Mouse (Mus musculus): Measurements from ENCODE around the gene Hipk1. TPM values are rescaled to one million over a fixed set of nuclear protein-coding genes. Genes with fewer than 3 reads are reported as not detected.

The Hipk1 gene
- total and polyA plus RNA-seq, 2 experiments: 29.2 to 35.2 TPM

GRCm38 (mm10) chr3:103756920-103757319 lies 34.4 kb downstream of the Hipk1 start:
- Histone ChIP-seq H3K4me3 (ENCODE audit: insufficient read depth, low read depth, low read length) (no peak overlapping the region), H3K79me2 (ENCODE audit: control insufficient read depth, insufficient read depth, low read length) (no peaks in the 10 kb centered on the region; the same call in 1 of the 2 replicates), H3K27ac (replicated peaks; ENCODE audit: insufficient read depth, low read depth, low read length) (no peak overlapping the region), H3K9ac (ENCODE audit: low read depth, low read length) (no peak overlapping the region), H3K36me3 (ENCODE audit: control insufficient read depth, insufficient read depth, low read length) (peaks cover 67% of the 10 kb centered on the region), H3K27me3 (ENCODE audit: control insufficient read depth, insufficient read depth, low read length) (no peaks in the 10 kb centered on the region), H3K4me1 (ENCODE audit: control insufficient read depth, insufficient read depth, low read length) (no peaks in the 10 kb centered on the region)
- 90% methylated on average over 2 of the region's 2 CpGs for WGBS
- TF ChIP-seq CTCF (IDR thresholded peaks at IDR 0.05; ENCODE audit: low read depth, low read length) (no peak), POLR2A (IDR thresholded peaks at IDR 0.05; ENCODE audit: extremely low read depth, insufficient read depth, low read length) (no peak)
- no peak for DNase-seq (ENCODE audit: extremely low read depth, low read depth, low spot score)

GRCm38 (mm10) chr3:103755351-103755750 lies 36.0 kb downstream of the Hipk1 start:
- no peak overlapping the region for H3K27ac ChIP-seq (replicated peaks; ENCODE audit: insufficient read depth, low read depth, low read length)
- H3K4me1 ChIP-seq (ENCODE audit: control insufficient read depth, insufficient read depth, low read length): no peaks in the 10 kb centered on the region
- H3K27me3 ChIP-seq (ENCODE audit: control insufficient read depth, insufficient read depth, low read length): no peaks in the 10 kb centered on the region
- no peak overlapping the region for H3K9ac ChIP-seq (ENCODE audit: low read depth, low read length)
- WGBS: 83% methylated on average over 3 of the region's 3 CpGs
- H3K79me2 ChIP-seq (ENCODE audit: control insufficient read depth, insufficient read depth, low read length): no peaks in the 10 kb centered on the region
- peaks cover 70% of the 10 kb centered on the region for H3K36me3 ChIP-seq (ENCODE audit: control insufficient read depth, insufficient read depth, low read length)
- DNase-seq (ENCODE audit: extremely low read depth, low read depth, low spot score): no peak
- TF ChIP-seq CTCF (IDR thresholded peaks at IDR 0.05; ENCODE audit: low read depth, low read length) (no peak), POLR2A (IDR thresholded peaks at IDR 0.05; ENCODE audit: extremely low read depth, insufficient read depth, low read length) (no peak)
- H3K4me3 ChIP-seq (ENCODE audit: insufficient read depth, low read depth, low read length): no peak overlapping the region

DNA sequence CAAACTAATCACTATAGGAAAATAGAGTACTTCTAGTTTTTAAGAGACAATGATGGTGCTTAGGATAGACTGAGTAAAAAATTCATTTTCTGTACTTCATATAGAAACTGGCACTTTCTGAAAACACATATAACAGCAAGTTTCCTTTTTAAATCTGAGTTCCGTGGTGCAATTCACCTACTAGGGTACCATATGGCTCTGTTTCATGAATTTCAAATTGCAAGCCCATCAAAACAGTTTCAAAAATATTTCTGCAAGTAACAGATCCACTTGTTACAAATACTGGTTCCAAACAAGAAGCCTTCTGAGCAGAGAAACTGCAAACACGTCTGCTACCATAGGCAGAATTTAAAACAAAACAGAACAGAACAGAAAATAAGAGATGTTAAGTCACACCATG lies 39.8 kb downstream of the Hipk1 start:
- peaks cover 79% of the 10 kb centered on the region for H3K36me3 ChIP-seq (ENCODE audit: control insufficient read depth, insufficient read depth, low read length)
- no peak overlapping the region for H3K27ac ChIP-seq (replicated peaks; ENCODE audit: insufficient read depth, low read depth, low read length)
- H3K4me3 ChIP-seq (ENCODE audit: insufficient read depth, low read depth, low read length): no peak overlapping the region
- H3K4me1 ChIP-seq (ENCODE audit: control insufficient read depth, insufficient read depth, low read length): no peaks in the 10 kb centered on the region
- no peak for TF ChIP-seq CTCF (IDR thresholded peaks at IDR 0.05; ENCODE audit: low read depth, low read length)
- no peak for TF ChIP-seq POLR2A (IDR thresholded peaks at IDR 0.05; ENCODE audit: extremely low read depth, insufficient read depth, low read length)
- DNase-seq (ENCODE audit: extremely low read depth, low read depth, low spot score): no peak
- no peaks in the 10 kb centered on the region; the same call in 1 of the 2 replicates for H3K79me2 ChIP-seq (ENCODE audit: control insufficient read depth, insufficient read depth, low read length)
- H3K27me3 ChIP-seq (ENCODE audit: control insufficient read depth, insufficient read depth, low read length): no peaks in the 10 kb centered on the region
- H3K9ac ChIP-seq (ENCODE audit: low read depth, low read length): no peak overlapping the region
- WGBS: 91% methylated on average over 2 of the region's 2 CpGs

- no peak for DNase-seq (ENCODE audit: extremely low read depth, low read depth, low spot score)
- Histone ChIP-seq H3K79me2 (ENCODE audit: control insufficient read depth, insufficient read depth, low read length) (no peaks in the 10 kb centered on the region; the same call in 1 of the 2 replicates), H3K4me3 (ENCODE audit: insufficient read depth, low read depth, low read length) (no peak overlapping the region), H3K36me3 (ENCODE audit: control insufficient read depth, insufficient read depth, low read length) (peaks cover 70% of the 10 kb centered on the region), H3K9ac (ENCODE audit: low read depth, low read length) (no peak overlapping the region), H3K27ac (replicated peaks; ENCODE audit: insufficient read depth, low read depth, low read length) (no peak overlapping the region), H3K4me1 (ENCODE audit: control insufficient read depth, insufficient read depth, low read length) (no peaks in the 10 kb centered on the region), H3K27me3 (ENCODE audit: control insufficient read depth, insufficient read depth, low read length) (no peaks in the 10 kb centered on the region)
- WGBS: 88% methylated on average over 5 of the region's 5 CpGs
- no peak for TF ChIP-seq POLR2A (IDR thresholded peaks at IDR 0.05; ENCODE audit: extremely low read depth, insufficient read depth, low read length)
- TF ChIP-seq CTCF (IDR thresholded peaks at IDR 0.05; ENCODE audit: low read depth, low read length): no peak
These were observed 44.7 kb downstream of the Hipk1 start for GRCm38 (mm10) chr3:103746711-103747110.

DNA sequence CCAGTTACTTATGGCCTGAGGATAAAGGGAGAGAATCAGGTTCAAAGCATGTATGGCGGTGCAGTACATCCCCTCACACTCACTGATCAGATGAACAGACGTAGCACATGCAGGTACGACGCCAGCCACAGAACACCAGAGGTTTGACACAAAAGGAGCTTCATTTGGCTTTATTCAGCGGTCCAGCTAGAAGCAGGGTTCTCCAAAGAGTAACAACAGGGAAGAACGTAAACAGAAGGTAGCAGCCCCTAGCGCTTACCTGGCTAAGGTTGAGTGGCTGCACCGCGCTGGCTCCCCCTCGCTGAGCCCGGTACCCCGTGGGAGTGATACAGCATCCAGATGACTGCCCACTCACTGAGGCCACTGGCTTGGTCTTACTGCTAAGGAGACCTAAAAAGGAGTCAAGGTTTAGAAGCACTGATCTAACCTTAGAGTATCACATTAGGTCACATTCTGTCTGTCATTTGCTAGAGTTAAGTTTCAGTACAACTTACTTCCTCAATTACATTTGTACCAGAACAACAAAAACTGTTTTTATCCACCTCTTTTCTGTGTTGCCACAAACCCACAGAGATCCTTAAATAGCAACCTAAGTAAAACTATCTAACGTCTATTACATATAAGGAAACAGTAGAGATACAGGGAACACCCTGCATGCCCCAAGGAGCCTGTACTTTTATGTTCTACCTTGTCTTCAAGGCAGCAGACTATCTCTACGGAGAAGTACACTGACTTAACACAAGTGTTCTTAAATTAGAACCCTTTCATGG lies 46.2 kb downstream of the Hipk1 start:
- DNase-seq (ENCODE audit: extremely low read depth, low read depth, low spot score): no peak

GRCm38 (mm10) chr3:103743208-103743607 lies 48.2 kb downstream of the Hipk1 start:
- H3K4me1 ChIP-seq (ENCODE audit: control insufficient read depth, insufficient read depth, low read length): no peaks in the 10 kb centered on the region
- H3K27me3 ChIP-seq (ENCODE audit: control insufficient read depth, insufficient read depth, low read length): no peaks in the 10 kb centered on the region
- TF ChIP-seq POLR2A (IDR thresholded peaks at IDR 0.05; ENCODE audit: extremely low read depth, insufficient read depth, low read length) (no peak), CTCF (IDR thresholded peaks at IDR 0.05; ENCODE audit: low read depth, low read length) (no peak)
- no peak overlapping the region for H3K27ac ChIP-seq (replicated peaks; ENCODE audit: insufficient read depth, low read depth, low read length)
- no peak overlapping the region for H3K9ac ChIP-seq (ENCODE audit: low read depth, low read length)
- no peak overlapping the region for H3K4me3 ChIP-seq (ENCODE audit: insufficient read depth, low read depth, low read length)
- no peaks in the 10 kb centered on the region for H3K79me2 ChIP-seq (ENCODE audit: control insufficient read depth, insufficient read depth, low read length)
- 95% methylated on average over 6 of the region's 6 CpGs for WGBS
- H3K36me3 ChIP-seq (ENCODE audit: control insufficient read depth, insufficient read depth, low read length): peaks cover 44% of the 10 kb centered on the region
- DNase-seq (ENCODE audit: extremely low read depth, low read depth, low spot score): no peak

More for the DNA sequence above, 46.2 kb downstream of the Hipk1 start:
- H3K4me1 ChIP-seq (ENCODE audit: control insufficient read depth, insufficient read depth, low read length): no peaks in the 10 kb centered on the region
- no peak overlapping the region for H3K9ac ChIP-seq (ENCODE audit: low read depth, low read length)
- H3K27ac ChIP-seq (replicated peaks; ENCODE audit: insufficient read depth, low read depth, low read length): no peak overlapping the region
- peaks cover 63% of the 10 kb centered on the region for H3K36me3 ChIP-seq (ENCODE audit: control insufficient read depth, insufficient read depth, low read length)
- WGBS: 93% methylated on average over 14 of the region's 14 CpGs
- no peak for TF ChIP-seq POLR2A (IDR thresholded peaks at IDR 0.05; ENCODE audit: extremely low read depth, insufficient read depth, low read length)
- no peak for TF ChIP-seq CTCF (IDR thresholded peaks at IDR 0.05; ENCODE audit: low read depth, low read length)
- no peaks in the 10 kb centered on the region for H3K27me3 ChIP-seq (ENCODE audit: control insufficient read depth, insufficient read depth, low read length)
- no peak overlapping the region for H3K4me3 ChIP-seq (ENCODE audit: insufficient read depth, low read depth, low read length)
- H3K79me2 ChIP-seq (ENCODE audit: control insufficient read depth, insufficient read depth, low read length): no peaks in the 10 kb centered on the region; the same call in 1 of the 2 replicates

Data from liver, adult 2 months (tissue).